Mouse (Mus musculus) heart, postnatal 0 days (tissue): ENCODE measurements around the gene Zscan10.

ENCODE experiments used
- CTCF ChIP-seq: IDR thresholded peaks from 2 replicates; pipeline ENCODE4 v1.5.1; 2016; ENCODE audit warnings: antibody characterized with exemption, control low read depth, low read depth
- EP300 ChIP-seq: IDR thresholded peaks from 2 replicates; pipeline ENCODE4 v1.6.1; 2016; ENCODE audit warnings: antibody characterized with exemption, low read depth

GRCm38 (mm10) chr17:23598582-23599552 is 1.8 kb upstream of the Zscan10 start, which contains the start of gene Zfp13:
- TF ChIP-seq EP300 (no peak), CTCF (no peak)
